Mouse (Mus musculus) ES-CJ7 (cell line): ENCODE results near the gene Dera.

Experiments used
- DNase-seq: peaks from one replicate; pipeline ENCODE4 v3.0.0; 2011; ENCODE audit warnings: low read depth, low spot score

Dera gene

DNA sequence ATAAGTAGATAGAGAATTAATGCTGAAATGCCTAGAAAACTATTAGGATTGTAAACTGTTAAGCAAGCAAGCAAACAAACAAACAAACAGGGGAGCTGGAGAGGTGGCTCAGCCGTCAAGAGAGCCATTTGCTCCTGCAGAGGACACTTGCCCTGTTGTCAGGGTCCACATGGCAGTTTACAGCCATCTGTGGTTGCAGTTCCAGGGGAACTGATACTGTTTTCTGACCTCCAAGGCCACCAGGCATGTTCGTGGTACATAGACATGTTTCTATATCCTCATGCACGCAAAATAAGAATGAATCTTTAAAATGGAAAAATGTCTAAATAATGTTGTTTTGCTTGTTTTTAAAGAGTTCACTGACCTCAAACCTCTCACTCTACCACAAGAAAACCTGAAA lies 52.0 kb downstream of the Dera start:
- DNase-seq, result no peak

DNA sequence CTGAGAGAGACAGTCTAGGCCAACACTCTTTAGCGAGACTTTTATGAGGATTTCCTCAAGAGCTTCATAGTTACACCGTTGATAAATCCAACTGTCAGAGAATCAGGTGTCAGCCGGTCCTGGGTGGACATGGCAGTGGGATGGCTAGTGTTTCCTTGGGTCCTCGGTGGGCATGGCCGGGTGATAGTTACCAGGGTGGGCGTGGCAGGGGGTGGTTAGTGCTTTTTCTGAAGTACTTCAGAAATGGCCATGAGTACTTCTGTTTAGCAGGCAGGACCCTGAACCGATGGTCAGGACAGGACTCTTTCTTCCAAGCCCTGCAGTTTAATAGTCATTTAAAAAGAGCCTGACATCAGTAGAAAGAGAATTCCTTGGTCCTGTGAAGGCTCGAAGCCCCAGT lies 52.5 kb downstream of the Dera start:
- DNase-seq, result no peak

DNA sequence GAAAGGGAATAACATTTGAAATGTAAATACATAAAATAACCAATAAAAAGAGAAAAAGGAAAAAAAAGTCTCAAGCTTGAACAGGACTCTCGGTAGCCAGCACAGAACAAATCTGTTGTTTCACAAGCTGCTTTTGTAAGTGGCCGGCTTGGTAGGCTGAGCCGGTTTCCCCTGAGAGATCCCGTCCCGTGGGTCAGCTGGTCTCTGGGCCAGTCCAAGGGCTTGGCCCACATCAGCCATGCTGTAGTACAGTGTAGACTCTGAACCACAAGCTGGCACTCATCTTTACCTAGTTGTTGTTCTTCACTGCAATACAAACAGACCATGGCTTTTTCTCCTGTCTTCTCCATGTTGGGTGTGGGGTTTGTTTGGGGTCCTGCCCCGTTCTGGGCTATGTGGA lies 53.0 kb downstream of the Dera start:
- DNase-seq, result no peak

DNA sequence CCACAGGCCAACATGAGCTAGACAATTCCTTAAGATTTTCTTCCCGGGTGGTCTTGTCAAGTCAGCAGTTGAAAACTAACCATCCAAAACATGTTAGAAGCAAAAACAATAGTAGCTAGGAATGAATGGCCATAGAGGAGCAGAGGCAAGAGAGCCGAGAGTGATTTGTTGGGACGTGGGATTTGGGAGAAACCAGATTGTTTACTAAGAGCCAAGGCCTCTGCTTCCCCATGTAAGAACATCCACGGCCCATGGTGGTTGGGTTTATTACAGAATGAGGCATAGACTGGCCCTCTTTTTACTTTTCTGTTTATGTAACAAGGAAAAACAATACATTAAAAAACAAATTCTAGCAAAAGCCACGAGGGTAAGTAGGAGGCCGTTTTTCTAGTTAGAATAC lies 54.4 kb downstream of the Dera start:
- DNase-seq, result no peak

DNA sequence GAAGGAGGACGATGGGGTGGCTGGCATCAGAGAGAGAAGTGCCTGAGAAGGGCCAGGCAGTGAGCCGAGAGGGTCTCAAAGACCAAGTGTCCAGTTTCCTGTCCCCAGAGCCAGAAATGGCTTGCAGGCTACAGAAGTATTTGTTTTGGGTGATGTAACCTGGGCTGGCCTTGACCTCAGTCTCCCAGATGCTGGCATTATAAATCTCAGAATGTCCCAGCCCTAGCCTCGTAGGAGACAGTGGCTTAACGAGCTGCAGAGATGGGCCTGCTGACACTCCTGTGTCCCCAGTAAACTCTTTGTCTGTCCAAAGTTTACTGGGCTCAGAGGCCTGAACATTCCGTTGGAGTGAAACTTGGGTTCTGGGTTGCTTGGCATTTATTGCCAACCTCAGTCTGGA lies 55.8 kb downstream of the Dera start:
- DNase-seq, result no peak

- no peak for DNase-seq
Measured at GRCm38 (mm10) chr6:137814006-137814405, 59.7 kb downstream of the Dera start.

DNA sequence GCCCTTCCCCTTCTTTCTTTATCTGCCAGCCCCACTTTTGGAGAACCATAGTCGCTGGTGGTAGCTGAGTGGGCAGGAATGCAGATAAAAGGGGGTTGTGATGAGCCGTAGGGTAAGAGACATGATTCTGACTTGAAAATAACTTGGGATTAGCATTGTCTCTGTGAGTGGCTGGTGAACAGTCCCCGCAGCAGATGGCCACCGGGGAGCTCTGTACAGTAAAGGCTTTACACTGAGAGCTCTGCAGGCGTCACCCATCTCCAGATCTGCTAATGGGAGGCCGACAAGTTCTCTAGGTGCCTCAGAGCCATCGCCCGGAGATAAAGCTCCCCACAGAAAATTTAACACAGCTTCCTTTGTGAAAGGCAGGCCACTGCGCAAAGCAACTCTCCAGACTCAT lies 62.2 kb downstream of the Dera start:
- DNase-seq, result no peak

DNA sequence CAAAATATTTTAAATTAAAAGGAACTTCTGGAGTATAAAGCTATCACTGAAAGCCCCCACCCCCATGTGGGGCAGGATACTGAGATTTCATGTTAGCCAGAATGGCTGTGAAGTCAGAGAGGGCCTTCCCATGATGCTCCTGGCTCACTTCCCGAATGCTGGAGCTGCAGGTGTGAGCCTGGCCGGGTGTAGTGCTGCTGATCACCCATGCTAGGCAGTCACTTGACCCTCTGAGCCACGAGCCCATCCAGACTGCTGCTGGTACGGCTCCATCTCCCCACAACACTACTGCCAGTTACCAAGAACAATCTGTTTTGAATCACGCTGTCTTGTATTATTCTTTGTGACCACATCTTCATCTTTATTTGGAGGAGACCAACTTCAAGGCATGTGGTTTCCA lies 68.2 kb downstream of the Dera start:
- DNase-seq, result no peak

DNA sequence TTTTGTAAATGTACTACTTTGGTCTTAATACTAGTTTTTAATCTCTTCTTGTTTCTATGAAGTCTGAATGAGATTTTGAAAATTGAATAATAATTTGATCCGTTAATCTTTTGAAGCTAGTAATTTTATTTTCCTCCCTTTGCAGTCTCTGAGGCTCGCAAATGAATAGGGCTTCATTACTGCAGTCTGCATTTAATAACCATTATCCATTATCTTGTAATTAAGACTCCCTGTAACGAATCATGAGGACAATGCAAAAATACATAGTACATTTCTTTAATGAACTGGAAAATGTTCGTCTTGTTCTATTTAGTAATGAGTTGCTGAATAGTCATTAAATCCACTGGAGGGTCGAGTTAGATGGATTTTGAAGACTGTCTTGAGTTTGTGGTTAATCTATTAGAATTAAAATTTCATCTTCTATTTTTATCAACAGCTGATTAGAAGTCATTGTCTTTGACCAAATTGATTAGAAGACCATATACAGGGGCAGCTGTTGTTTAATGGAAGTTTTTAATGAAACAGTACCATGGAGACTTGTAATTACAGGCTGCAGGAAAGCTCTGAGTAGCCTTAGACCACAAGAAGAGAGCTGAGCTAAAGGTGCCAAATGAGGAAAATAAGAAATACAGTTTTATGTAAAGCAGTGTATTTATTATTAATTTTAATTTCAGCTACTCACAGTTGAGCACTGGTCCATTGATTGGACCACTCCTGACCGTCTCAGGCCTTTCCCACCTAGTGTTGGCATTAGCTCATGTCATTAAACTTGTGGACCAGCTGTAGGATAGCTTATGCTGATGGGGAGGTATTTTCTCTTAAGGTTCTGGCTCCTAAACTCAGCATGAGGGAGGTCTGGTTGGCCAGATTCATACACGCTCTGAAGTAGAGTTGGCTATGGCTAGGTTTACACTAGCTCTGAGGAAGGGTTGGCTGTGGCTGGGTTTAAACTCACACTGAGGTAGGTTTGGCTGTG lies 70.0 kb downstream of the Dera start:
- DNase-seq, result no peak

- DNase-seq, result no peak
Measured at GRCm38 (mm10) chr6:137825022-137825613, 70.8 kb downstream of the Dera start.

GRCm38 (mm10) chr6:137829056-137829776 lies 74.9 kb downstream of the Dera start:
- no peak for DNase-seq

GRCm38 (mm10) chr6:137836799-137837198 lies 82.5 kb downstream of the Dera start:
- DNase-seq, result no peak

GRCm38 (mm10) chr6:137843337-137843736 lies 89.0 kb downstream of the Dera start:
- DNase-seq, result no peak

DNA sequence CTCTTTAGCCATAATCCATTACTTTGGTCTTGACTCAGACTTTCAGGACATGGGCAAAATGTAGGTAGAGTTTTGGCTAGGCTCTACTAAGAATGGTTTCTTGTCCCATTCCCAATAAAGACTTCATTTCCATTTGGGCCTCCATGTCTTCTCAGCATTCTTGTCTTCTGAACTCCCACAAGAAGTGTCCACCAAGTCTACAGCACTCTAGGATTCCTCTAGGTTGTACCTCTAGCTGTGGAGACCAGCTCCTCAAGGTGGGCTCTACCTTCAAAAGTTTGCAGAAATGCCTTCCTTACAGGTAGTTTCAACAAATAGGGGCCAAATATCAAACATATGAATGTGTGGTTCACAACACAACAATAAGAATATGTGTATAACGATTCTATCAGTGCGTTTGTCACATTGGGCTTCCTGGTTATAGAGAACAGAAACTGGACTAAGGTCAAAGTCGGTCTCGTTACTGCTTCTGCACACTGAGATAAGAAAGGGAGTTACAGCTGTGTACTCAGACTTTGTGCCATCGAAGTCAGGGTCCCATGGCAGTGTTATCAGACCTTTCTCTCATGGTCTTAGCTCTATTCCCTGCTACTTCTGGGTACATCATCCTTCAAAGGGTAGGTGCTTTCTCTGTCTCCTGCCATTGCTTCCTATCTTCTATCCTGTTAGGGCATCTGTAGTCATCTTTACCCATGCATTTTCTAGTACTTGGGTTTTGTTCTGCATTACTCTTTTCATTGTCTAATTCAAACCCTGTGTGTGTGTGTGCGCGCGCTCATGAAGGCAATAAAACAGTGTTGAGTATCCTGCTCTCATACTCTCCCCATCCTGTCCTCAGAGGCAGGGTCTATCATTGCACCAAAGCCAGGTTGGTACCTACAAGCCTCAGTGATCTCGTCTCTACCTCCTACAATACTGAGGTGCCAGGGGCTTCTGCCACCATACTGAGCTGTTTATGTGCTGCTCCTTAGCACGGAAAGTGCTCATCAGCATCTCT lies 103.2 kb downstream of the Dera start:
- no peak for DNase-seq

DNA sequence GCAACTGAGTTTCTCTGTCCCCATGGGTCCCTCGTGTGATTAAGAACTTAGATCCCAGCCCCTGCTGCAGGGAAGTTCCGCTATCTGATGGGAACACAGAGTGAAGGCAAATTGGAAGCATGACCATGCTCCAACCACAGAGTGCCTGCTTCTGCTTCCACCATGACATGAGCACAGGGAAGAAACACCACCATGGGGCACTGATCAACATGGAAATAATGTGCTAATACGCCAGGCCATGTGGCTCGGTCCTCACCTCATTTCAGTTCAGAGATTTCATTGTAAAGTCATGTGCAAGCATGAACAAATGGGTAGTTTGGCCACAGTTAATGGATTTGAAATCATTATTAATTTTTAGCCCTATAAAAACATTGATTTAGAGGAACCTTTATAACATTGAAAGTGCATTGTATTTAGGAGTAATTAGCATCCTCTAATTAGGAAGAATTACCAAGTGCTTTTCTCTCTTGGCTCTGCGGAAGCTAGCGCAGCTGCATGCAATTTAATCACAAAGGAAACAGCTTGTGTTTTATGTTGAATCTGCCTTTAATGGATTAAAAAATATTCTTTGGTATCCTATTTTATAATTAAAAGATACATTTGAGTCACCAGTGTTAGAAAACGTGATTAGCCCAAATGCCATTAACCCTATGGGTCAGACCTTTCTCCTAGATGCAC lies 115.7 kb downstream of the Dera start:
- no peak for DNase-seq

GRCm38 (mm10) chr6:137870667-137871066 lies 116.3 kb downstream of the Dera start:
- DNase-seq, result no peak

GRCm38 (mm10) chr6:137872055-137872735 lies 117.8 kb downstream of the Dera start:
- DNase-seq, result peak; percentile 78

- no peak for DNase-seq
Measured at GRCm38 (mm10) chr6:137874471-137875244, 120.3 kb downstream of the Dera start.

DNA sequence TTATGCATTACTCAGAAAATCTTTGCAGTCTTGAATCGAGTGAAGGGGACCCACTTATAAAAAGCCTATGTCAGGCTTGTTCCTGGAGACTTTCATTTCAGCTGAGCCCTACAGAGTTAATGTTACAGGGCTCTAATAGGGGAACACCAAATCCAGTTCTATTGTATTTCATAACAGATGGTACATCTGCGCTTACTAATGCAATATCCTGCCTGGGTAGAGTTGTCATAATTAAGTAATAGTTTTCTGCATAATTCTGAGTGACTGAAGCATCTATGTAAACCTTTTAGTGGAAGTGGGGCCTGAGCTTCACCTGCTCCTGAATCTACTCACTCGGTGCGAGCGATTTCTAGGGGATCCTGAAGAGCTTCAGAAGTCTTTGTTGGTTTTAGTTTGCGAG lies 131.3 kb downstream of the Dera start:
- no peak for DNase-seq
